Mouse (Mus musculus) midbrain, postnatal 0 days (tissue): ENCODE results near the gene Ldha. TPM values are rescaled to one million over a fixed set of nuclear protein-coding genes. Genes with fewer than 3 reads are reported as not detected.
"Not testable (repeated sequence)": the region's sequence is repeated elsewhere in the genome, so short reads cannot be mapped to it uniquely, and the experiment has no call there.

Experiments used
- ATAC-seq: fragments of 200-750 bp; cut with Nextera tagmentation; 2 replicates; pipeline ENCODE4 v1.8.0; 2017; ENCODE audit warnings: moderate number of reproducible peaks, mild to moderate bottlenecking, moderate TSS enrichment, moderate library complexity; ENCODE audit not compliant: low FRiP score
- DNase-seq: peaks from one replicate; pipeline ENCODE4 v3.0.0-alpha.2; 2015; ENCODE audit warnings: low spot score
- H3K27ac ChIP-seq: fragments of 300-500 bp; sonication (generic); 2 replicates; pipeline ENCODE4 v1.5.1; 2014; ENCODE audit warnings: low read depth, mild to moderate bottlenecking, low read length, mixed read lengths
- H3K27me3 ChIP-seq: fragments of 300-500 bp; sonication (generic); 2 replicates; pipeline ENCODE4 v1.6.1; 2014; ENCODE audit warnings: low read length, control low read depth, mixed read lengths; ENCODE audit not compliant: insufficient read depth
- H3K36me3 ChIP-seq: fragments of 300-500 bp; sonication (generic); 2 replicates; pipeline ENCODE4 v1.6.1; 2014; ENCODE audit warnings: low read length, control low read depth, mixed read lengths; ENCODE audit not compliant: insufficient read depth
- H3K4me1 ChIP-seq: fragments of 300-500 bp; sonication (generic); 2 replicates; pipeline ENCODE4 v1.6.1; 2014; ENCODE audit warnings: mild to moderate bottlenecking, control low read depth, antibody characterized with exemption, low read length, mixed read lengths; ENCODE audit not compliant: insufficient read depth
- H3K4me2 ChIP-seq: fragments of 300-500 bp; sonication (generic); 2 replicates; pipeline ENCODE4 v1.6.1; 2014; ENCODE audit warnings: low read depth, mild to moderate bottlenecking, low read length, mixed read lengths; ENCODE audit not compliant: poor library complexity, severe bottlenecking
- H3K4me3 ChIP-seq: fragments of 300-500 bp; sonication (generic); 2 replicates; pipeline ENCODE4 v1.5.1; 2014; ENCODE audit warnings: low read depth, mild to moderate bottlenecking, low read length, moderate library complexity
- H3K9ac ChIP-seq: fragments of 300-500 bp; sonication (generic); replicated peaks from 2 replicates; pipeline ENCODE4 v1.6.1; 2014; ENCODE audit warnings: mild to moderate bottlenecking, low read length, moderate library complexity, mixed read lengths; ENCODE audit not compliant: poor library complexity, severe bottlenecking
- H3K9me3 ChIP-seq: fragments of 300-500 bp; sonication (generic); 2 replicates; pipeline ENCODE4 v1.6.1; 2016; ENCODE audit warnings: low read length, control low read depth
- CTCF ChIP-seq: IDR thresholded peaks from 2 replicates; pipeline ENCODE4 v1.5.1; 2016; ENCODE audit warnings: antibody characterized with exemption, mild to moderate bottlenecking
- WGBS: fragments of 180-500 bp; shearing (Covaris S2); extraction: QIAGEN DNeasy Blood & Tissue Kit; methylation state at CpG from one replicate; pipeline ENCODE4 v1.1.7; 2014; 5-methylcytosine and 5-hydroxymethylcytosine counted together
- polyA plus RNA-seq: library from polyadenylated mRNA; unstranded; fragments of >200 nt; fragmentation: Nextera tagmentation; extraction: Ambion mirVana; gene quantifications from 2 replicates; pipeline ENCODE4 v1.2.1, GENCODE M21; 2015
- total RNA-seq: library from RNA; depleted of rRNA; stranded (reverse); fragments of >200 nt; gene quantifications from 2 replicates; pipeline ENCODE4 v1.2.3, GENCODE M21; 2014

Ldha gene
- total and polyA plus RNA-seq, 2 experiments from 2014 or later, result 345 to 604 TPM

DNA sequence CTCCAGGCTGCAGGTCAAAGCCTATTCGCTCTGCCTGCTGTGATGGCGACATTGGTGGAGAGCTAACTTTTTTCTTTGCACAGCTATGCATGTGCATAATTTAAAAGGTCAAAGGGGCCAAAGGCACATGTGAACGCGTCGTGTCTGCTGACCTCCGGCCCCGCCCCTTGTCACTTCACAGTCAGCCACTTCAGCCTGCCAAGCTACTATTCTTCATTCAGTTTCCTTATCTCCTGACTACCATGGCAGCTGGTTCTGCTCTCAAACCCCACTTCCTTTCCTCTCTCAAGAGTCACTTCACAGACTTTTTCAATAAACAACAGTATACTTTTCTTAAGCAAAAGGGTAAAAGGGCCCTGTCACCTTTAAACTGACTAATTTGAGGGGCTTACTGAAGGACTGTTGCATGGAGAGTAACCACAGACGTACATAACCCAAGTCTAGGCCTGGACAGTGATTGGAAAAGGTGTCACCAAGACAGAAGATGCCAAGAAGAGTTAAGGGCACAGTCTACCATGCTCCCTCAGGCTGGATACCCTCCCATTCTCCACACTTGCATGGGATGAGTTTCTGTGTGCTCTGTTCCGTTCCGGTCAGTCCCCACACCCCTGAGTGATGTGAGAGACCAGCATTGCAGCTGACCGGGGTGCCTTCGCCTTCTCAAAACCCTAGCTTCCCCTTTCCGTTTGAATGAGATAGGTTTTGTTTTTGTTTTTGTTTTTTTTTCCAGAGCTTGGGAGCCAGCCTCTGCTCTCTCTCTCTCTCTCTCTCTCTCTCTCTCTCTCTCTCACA is 10.3 kb upstream of the Ldha start:
- no peak for ATAC-seq
- Histone ChIP-seq H3K9me3 (no peaks in the 10 kb centered on the region), H3K4me2 (no peak overlapping the region), H3K4me3 (no peak overlapping the region), H3K27ac (no peak overlapping the region), H3K27me3 (no peaks in the 10 kb centered on the region), H3K9ac (no peak overlapping the region), H3K36me3 (no peaks in the 10 kb centered on the region), H3K4me1 (no peaks in the 10 kb centered on the region)
- no peak for TF ChIP-seq CTCF
- no peak for DNase-seq
- 61% methylated on average over 13 of the region's 13 CpGs for WGBS

DNA sequence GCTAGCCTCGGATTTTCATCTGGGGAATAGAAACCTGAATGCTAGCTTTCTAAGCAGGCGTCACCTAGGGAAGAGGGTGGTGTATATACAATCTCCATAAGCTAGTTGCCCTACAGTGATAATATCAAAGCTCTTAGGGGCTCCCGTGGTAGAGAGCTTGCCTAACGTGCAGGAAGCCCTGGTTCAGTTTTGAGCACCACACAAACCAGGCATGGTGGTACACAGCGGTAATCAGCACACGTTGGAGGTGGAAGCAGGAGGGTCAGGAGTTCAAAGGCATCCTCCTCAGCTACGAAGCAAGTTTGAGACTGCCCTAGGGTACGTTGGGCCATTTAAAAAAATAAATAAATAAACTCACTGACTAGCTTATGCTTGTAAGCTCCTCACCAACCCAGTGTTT is 9.6 kb upstream of the Ldha start:
- Histone ChIP-seq H3K4me1 (no peaks in the 10 kb centered on the region), H3K36me3 (no peaks in the 10 kb centered on the region), H3K4me3 (no peak overlapping the region), H3K9me3 (no peaks in the 10 kb centered on the region), H3K9ac (no peak overlapping the region), H3K4me2 (no peak overlapping the region), H3K27ac (no peak overlapping the region), H3K27me3 (no peaks in the 10 kb centered on the region)
- DNase-seq (no peak), ATAC-seq (no peak)
- 81% methylated on average over 8 of the region's 8 CpGs for WGBS
- no peak for TF ChIP-seq CTCF

DNA sequence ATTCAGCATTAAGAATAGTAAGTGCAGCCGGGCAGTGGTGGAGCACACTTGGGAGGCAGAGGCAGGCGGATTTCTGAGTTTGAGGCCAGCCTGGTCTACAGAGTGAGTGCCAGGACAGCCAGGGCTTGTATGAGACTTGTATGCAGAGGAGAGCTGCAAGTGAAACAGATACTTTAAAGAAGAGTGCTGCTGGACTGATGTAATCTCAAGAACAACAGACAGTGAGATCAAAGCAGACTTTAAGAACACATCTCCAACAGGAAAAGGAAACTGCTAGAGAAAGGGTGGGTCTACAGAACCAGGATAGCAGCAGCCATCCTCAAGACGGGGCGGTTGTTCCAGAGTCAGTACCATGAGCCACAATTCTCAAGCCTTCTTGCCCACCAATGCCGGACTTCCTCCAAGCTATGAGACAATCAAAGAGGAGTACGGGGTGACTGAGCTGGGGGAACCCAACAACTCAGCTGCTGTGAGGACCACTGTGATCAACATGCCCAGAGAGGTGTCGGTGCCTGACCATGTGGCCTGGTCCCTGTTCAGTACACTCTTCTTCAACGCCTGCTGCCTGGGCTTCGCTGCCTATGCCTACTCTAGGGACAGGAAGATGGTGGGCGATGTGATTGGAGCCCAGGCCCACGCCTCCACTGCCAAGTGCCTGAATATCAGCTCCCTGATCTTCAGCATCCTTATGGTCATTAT is 9.0 kb upstream of the Ldha start:
- 89% methylated on average over 11 of the region's 11 CpGs for WGBS

DNA sequence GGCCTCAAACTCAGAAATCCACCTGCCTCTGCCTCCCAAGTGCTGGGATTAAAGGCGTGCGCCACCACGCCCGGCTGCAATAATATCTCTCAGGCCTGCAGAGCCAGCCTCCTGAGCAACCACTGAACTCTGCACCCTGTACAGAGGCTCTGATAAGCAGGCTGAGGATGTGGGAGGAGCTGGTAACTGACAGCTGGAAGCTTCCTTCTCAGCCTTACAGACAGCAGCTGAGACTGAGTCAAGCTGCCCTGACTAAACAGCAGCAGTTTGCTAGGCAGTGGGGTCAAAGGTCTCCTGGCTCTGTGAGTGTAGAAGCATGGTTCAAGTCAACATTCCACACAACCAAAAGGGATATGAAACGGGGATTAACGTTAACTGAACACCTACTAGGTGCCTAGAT is 8.0 kb upstream of the Ldha start:
- DNase-seq, result no peak
- WGBS, result 76% methylated on average over 6 of the region's 6 CpGs
- ATAC-seq, result no peak
- H3K4me1 ChIP-seq, result 0 out of 2 replicates have a peak, but pooled peaks cover 3% of the 10 kb centered on the region
- H3K9ac ChIP-seq, result no peak overlapping the region
- H3K4me3 ChIP-seq, result no peak overlapping the region
- H3K9me3 ChIP-seq, result no peaks in the 10 kb centered on the region
- TF ChIP-seq CTCF, result no peak
- no peak overlapping the region for H3K27ac ChIP-seq
- no peak overlapping the region for H3K4me2 ChIP-seq
- no peaks in the 10 kb centered on the region for H3K27me3 ChIP-seq
- no peaks in the 10 kb centered on the region for H3K36me3 ChIP-seq

More for the DNA sequence above, 9.0 kb upstream of the Ldha start:
- not testable (repeated sequence) for ATAC-seq, H3K27ac ChIP-seq, H3K4me2 ChIP-seq, H3K4me3 ChIP-seq, H3K9ac ChIP-seq, H3K9me3 ChIP-seq, H3K27me3 ChIP-seq, DNase-seq, H3K36me3 ChIP-seq, H3K4me1 ChIP-seq

DNA sequence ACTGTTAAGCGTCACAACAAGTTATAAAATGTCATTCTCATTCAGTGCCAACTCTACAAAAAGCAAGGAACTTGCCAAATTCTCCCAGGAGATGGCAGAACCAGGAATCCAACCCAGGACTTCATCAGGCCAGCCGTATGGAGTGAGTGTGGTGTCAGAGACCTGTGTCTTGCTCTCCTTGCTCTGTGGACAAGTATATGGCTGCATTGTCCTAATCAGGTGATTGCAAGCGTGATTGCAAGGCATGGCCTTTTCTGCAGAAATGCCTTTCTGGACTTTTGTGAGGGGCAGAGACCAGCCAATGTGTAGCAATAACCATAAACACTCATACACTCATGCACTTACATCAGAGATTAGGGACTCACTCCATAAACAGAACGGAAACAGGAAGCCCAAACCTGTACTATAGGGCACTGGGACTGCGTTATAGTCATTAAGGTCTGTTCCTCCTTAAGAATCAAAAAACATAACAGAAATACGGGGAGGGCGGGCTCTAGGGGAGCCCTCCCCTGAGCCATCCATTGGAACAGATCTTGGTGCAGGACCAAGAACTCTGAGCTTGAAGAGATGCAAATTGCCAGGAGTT is 7.5 kb upstream of the Ldha start:
- Histone ChIP-seq H3K27me3 (no peaks in the 10 kb centered on the region), H3K9ac (no peak overlapping the region), H3K4me1 (0 out of 2 replicates have a peak, but pooled peaks cover 3% of the 10 kb centered on the region), H3K27ac (no peak overlapping the region), H3K9me3 (no peaks in the 10 kb centered on the region), H3K4me2 (no peak overlapping the region), H3K4me3 (no peak overlapping the region), H3K36me3 (no peaks in the 10 kb centered on the region)
- DNase-seq (no peak), ATAC-seq (no peak)
- no peak for TF ChIP-seq CTCF
- 93% methylated on average over 7 of the region's 7 CpGs for WGBS
